Comparison of ENCODE assay signal across 8 mouse cellular contexts in the genomic region with DNA sequence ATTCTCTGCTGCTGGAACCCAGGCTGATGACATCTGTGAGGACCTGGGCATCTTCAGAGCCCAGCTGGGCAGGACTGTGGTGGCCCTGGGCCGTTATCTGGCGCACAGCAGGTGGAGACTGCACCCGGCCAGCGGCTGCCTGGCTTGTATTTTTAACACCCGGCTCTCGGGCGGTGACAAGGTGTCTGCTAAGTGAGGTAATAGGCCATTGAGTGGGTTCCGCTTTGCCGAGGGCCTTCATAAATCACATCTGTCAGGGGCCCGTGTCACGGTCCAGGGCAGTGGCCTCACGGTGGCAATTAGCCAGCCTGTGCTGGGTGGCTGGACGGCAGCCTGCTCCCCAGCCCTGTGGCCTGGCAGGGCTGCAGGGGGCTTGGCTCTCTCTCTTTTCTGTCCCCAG.
DNase-seq lines count a peak whose midpoint lies in the region; ATAC-seq and TF ChIP-seq lines count a peak whose summit lies in the region.

No protein-coding gene starts in this region.

- no peaks in the 10 kb centered on the region for H3K36me3 ChIP-seq in midbrain, embryonic 12.5 days
- H3K36me3 ChIP-seq in midbrain, embryonic 15.5 days (replicated peaks): no peaks in the 10 kb centered on the region
- H3K36me3 ChIP-seq in hindbrain, embryonic 16.5 days (ENCODE audit: control insufficient read depth, insufficient read depth, low read length): no peaks in the 10 kb centered on the region
- H3K36me3 ChIP-seq in lung, embryonic 16.5 days (ENCODE audit: control insufficient read depth, insufficient read depth, low read length): no peaks in the 10 kb centered on the region
- H3K36me3 ChIP-seq in stomach, postnatal 0 days (ENCODE audit: control insufficient read depth, insufficient read depth, low read length): no peaks in the 10 kb centered on the region

- ATAC-seq in midbrain, embryonic 12.5 days (ENCODE audit: low FRiP score, low read depth): no peak
- ATAC-seq in midbrain, embryonic 15.5 days (replicated peaks): no peak
- peak; percentile 59 for ATAC-seq in hindbrain, embryonic 16.5 days
- ATAC-seq in lung, embryonic 16.5 days (ENCODE audit: low read depth): peak; percentile 40; the same call in 1 of the 2 replicates
- ATAC-seq in stomach, postnatal 0 days (ENCODE audit: low FRiP score, low TSS enrichment): no peak

- peak; percentile 59 for DNase-seq in gastrocnemius, postnatal 10 days
- DNase-seq in frontal cortex, postnatal 14 days (ENCODE audit: low spot score in 2 of 2): no peak
- DNase-seq in left cerebral cortex, adult 2 months (ENCODE audit: extremely low spot score in 1 of 2, low spot score in 2 of 2): no peak
- DNase-seq in stomach, postnatal 0 days (ENCODE audit: low spot score): no peak

- no peak overlapping the region for H3K4me3 ChIP-seq in midbrain, embryonic 12.5 days
- H3K4me3 ChIP-seq in midbrain, embryonic 15.5 days: no peak overlapping the region
- H3K4me3 ChIP-seq in hindbrain, embryonic 16.5 days (ENCODE audit: low read length): no peak overlapping the region
- H3K4me3 ChIP-seq in lung, embryonic 16.5 days (ENCODE audit: low read length): no peak overlapping the region
- H3K4me3 ChIP-seq in left cerebral cortex, adult 2 months: no peak overlapping the region
- H3K4me3 ChIP-seq in stomach, postnatal 0 days (ENCODE audit: low read depth, low read length): no peak overlapping the region

- intact Hi-C loops in left cerebral cortex, adult 2 months (cut with DNase I): no loop called here

- peaks cover 47% of the 10 kb centered on the region for H3K4me1 ChIP-seq in midbrain, embryonic 12.5 days
- peaks cover 19% of the 10 kb centered on the region for H3K4me1 ChIP-seq in midbrain, embryonic 15.5 days
- H3K4me1 ChIP-seq in hindbrain, embryonic 16.5 days (ENCODE audit: control insufficient read depth, insufficient read depth, low read depth, low read length): peaks cover 17% of the 10 kb centered on the region
- H3K4me1 ChIP-seq in lung, embryonic 16.5 days (replicated peaks; ENCODE audit: control insufficient read depth, insufficient read depth, low read length): peaks cover 12% of the 10 kb centered on the region
- H3K4me1 ChIP-seq in stomach, postnatal 0 days (replicated peaks; ENCODE audit: control insufficient read depth, insufficient read depth): no peaks in the 10 kb centered on the region

- no peak for TF ChIP-seq CTCF in left cerebral cortex, adult 2 months (IDR thresholded peaks at IDR 0.05)
- TF ChIP-seq CTCF in stomach, postnatal 0 days (IDR thresholded peaks at IDR 0.05; ENCODE audit: low read depth): no peak

- H3K9ac ChIP-seq in midbrain, embryonic 12.5 days (replicated peaks): no peak overlapping the region
- H3K9ac ChIP-seq in midbrain, embryonic 15.5 days: no peak overlapping the region
- no peak overlapping the region for H3K9ac ChIP-seq in hindbrain, embryonic 16.5 days (ENCODE audit: low read depth, low read length)
- H3K9ac ChIP-seq in lung, embryonic 16.5 days (ENCODE audit: low read length): no peak overlapping the region
- H3K9ac ChIP-seq in stomach, postnatal 0 days (ENCODE audit: low read length): no peak overlapping the region

- peaks cover 10% of the 10 kb centered on the region; the same call in 1 of the 2 replicates for H3K27me3 ChIP-seq in midbrain, embryonic 12.5 days
- H3K27me3 ChIP-seq in midbrain, embryonic 15.5 days (replicated peaks): no peaks in the 10 kb centered on the region
- H3K27me3 ChIP-seq in hindbrain, embryonic 16.5 days (replicated peaks; ENCODE audit: control insufficient read depth, insufficient read depth, low read length): no peaks in the 10 kb centered on the region; the same call in 1 of the 2 replicates
- no peaks in the 10 kb centered on the region for H3K27me3 ChIP-seq in lung, embryonic 16.5 days (ENCODE audit: control insufficient read depth, insufficient read depth, low read depth, low read length)
- H3K27me3 ChIP-seq in stomach, postnatal 0 days (ENCODE audit: control insufficient read depth, insufficient read depth, low read length): no peaks in the 10 kb centered on the region

- no peaks in the 10 kb centered on the region for H3K9me3 ChIP-seq in midbrain, embryonic 12.5 days
- H3K9me3 ChIP-seq in midbrain, embryonic 15.5 days: no peaks in the 10 kb centered on the region
- no peaks in the 10 kb centered on the region for H3K9me3 ChIP-seq in hindbrain, embryonic 16.5 days (ENCODE audit: control insufficient read depth, low read length)
- no peaks in the 10 kb centered on the region for H3K9me3 ChIP-seq in lung, embryonic 16.5 days (ENCODE audit: control insufficient read depth, low read length)
- H3K9me3 ChIP-seq in stomach, postnatal 0 days (ENCODE audit: control insufficient read depth, low read length): no peaks in the 10 kb centered on the region

- no peak for TF ChIP-seq EP300 in stomach, postnatal 0 days (optimal IDR thresholded peaks at IDR 0.05)

- H3K4me2 ChIP-seq in midbrain, embryonic 12.5 days (replicated peaks): no peak overlapping the region
- H3K4me2 ChIP-seq in midbrain, embryonic 15.5 days: no peak overlapping the region
- H3K4me2 ChIP-seq in hindbrain, embryonic 16.5 days (ENCODE audit: low read length): no peak overlapping the region
- no peak overlapping the region for H3K4me2 ChIP-seq in lung, embryonic 16.5 days (ENCODE audit: low read depth, low read length)
- H3K4me2 ChIP-seq in stomach, postnatal 0 days (replicated peaks; ENCODE audit: low read depth): no peak overlapping the region

- WGBS in midbrain, embryonic 12.5 days: 62% methylated on average over 13 of the region's 13 CpGs
- WGBS in midbrain, embryonic 15.5 days: 40% methylated on average over 13 of the region's 13 CpGs
- 19% methylated on average over 13 of the region's 13 CpGs for WGBS in hindbrain, embryonic 16.5 days
- 8% methylated on average over 13 of the region's 13 CpGs for WGBS in lung, embryonic 16.5 days
- WGBS in stomach, postnatal 0 days: 26% methylated on average over 13 of the region's 13 CpGs

- peak overlapping the region; percentile 46; the same call in 1 of the 2 replicates for H3K27ac ChIP-seq in midbrain, embryonic 12.5 days (replicated peaks)
- H3K27ac ChIP-seq in midbrain, embryonic 15.5 days: no peak overlapping the region
- H3K27ac ChIP-seq in hindbrain, embryonic 16.5 days (ENCODE audit: low read depth, low read length): no peak overlapping the region
- H3K27ac ChIP-seq in lung, embryonic 16.5 days (ENCODE audit: low read length): no peak overlapping the region
- no peak overlapping the region for H3K27ac ChIP-seq in left cerebral cortex, adult 2 months
- no peak overlapping the region for H3K27ac ChIP-seq in stomach, postnatal 0 days (replicated peaks)

Comparison
In these comparisons a context has a peak if more than half of its experiments do, and no peak if none do; other contexts are left out.
1. ATAC-seq: peak in hindbrain, embryonic 16.5 days (single experiment) and lung, embryonic 16.5 days (single experiment); none in midbrain, embryonic 12.5 days (single experiment), midbrain, embryonic 15.5 days (single experiment) and stomach, postnatal 0 days (single experiment).